Mouse (Mus musculus): ENCODE measurements around the gene Ubqlnl. TPM values are rescaled to one million over a fixed set of nuclear protein-coding genes. Genes with fewer than 3 reads are reported as not detected.

Gene Ubqlnl
- total RNA-seq (2017) = not detected in 2 replicates

GRCm38 (mm10) chr7:104150456-104150855 is at the start of gene Ubqlnl:
Ubqlnl (minus strand) TSS chr7:104150556.
- no peak for ATAC-seq (ENCODE audit: extremely low read depth, insufficient number of reproducible peaks, low FRiP score, poor library complexity, severe bottlenecking)

- ATAC-seq (ENCODE audit: extremely low read depth, insufficient number of reproducible peaks, low FRiP score, poor library complexity, severe bottlenecking) = peak; percentile 99
These were observed 49.5 kb upstream of the Ubqlnl start for GRCm38 (mm10) chr7:104199822-104200221.

DNA sequence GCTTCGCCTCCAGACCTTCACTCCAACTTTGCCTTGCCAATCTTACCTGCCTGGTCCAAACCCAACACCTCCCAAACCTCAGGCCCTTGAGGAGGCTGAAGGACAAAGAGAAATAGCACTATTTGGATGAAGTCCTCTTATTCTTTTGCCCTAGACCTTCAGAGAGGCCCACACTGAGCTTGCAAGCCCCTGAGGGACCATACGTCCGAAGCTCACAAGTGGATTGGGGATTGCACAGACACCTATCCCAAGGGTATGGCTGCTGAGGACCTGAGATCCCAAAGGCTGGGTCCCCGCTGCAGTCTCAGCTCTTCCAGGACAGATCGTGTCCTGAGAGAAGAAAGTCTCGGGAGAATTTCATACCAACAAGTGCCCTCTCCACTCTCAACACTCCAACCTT is 45.5 kb upstream of the Ubqlnl start, which contains the start of gene Olfr649:
Olfr649 (minus strand) TSS at position 101 of the 400 bp plus-strand sequence.
- no peak for ATAC-seq (ENCODE audit: extremely low read depth, insufficient number of reproducible peaks, low FRiP score, poor library complexity, severe bottlenecking)

- ATAC-seq (ENCODE audit: extremely low read depth, insufficient number of reproducible peaks, low FRiP score, poor library complexity, severe bottlenecking) = 0 out of 2 replicates have a peak, but pooled peaks have one; percentile 3
These were observed 40.9 kb upstream of the Ubqlnl start for GRCm38 (mm10) chr7:104191275-104191674.

DNA sequence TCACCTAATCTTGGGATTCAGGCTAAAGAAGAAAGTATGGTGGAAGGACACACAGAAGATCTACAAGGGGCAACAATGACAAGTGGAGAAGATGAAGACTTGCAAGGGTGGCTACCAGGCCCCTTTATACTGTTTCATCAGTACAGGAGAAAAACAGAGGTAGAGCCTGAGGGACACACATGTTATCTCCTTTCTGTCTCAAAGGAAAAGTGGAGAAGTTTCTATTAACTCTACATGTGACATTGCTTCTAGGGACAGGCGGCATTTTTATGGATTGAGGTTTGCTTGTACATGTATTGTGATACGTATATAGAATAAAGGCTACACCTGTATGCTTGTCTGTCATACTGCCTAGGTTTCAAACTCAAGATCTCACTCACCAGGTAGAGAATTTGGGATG is 32.9 kb upstream of the Ubqlnl start, which contains the start of gene Olfr648:
Olfr648 (minus strand) TSS at position 101 of the 400 bp plus-strand sequence.
- ATAC-seq (ENCODE audit: extremely low read depth, insufficient number of reproducible peaks, low FRiP score, poor library complexity, severe bottlenecking) = no peak

GRCm38 (mm10) chr7:104179074-104179473 is 28.7 kb upstream of the Ubqlnl start:
- ATAC-seq (ENCODE audit: extremely low read depth, insufficient number of reproducible peaks, low FRiP score, poor library complexity, severe bottlenecking) = no peak

- ATAC-seq (ENCODE audit: extremely low read depth, insufficient number of reproducible peaks, low FRiP score, poor library complexity, severe bottlenecking) = no peak
These were observed 28.2 kb upstream of the Ubqlnl start for GRCm38 (mm10) chr7:104178422-104179054.

DNA sequence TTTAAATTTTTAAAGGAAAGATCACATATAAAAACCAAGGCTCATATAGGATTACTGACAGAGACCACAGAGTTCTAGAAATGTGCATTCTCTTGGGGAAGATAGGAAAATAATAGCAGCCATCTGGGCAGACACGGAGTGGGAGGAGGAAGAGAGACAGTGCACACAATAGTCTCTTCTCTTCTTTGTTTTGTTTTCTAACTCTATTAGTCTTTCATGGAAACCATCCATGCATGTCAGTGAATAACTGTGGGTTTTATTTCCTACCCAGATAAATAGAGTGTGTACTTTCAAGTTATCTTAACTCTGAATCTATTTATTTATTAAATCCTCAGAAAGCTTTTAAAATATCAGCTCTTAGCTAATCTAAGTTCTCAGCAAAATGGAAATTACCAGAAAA is 24.7 kb upstream of the Ubqlnl start:
- no peak for ATAC-seq (ENCODE audit: extremely low read depth, insufficient number of reproducible peaks, low FRiP score, poor library complexity, severe bottlenecking)

DNA sequence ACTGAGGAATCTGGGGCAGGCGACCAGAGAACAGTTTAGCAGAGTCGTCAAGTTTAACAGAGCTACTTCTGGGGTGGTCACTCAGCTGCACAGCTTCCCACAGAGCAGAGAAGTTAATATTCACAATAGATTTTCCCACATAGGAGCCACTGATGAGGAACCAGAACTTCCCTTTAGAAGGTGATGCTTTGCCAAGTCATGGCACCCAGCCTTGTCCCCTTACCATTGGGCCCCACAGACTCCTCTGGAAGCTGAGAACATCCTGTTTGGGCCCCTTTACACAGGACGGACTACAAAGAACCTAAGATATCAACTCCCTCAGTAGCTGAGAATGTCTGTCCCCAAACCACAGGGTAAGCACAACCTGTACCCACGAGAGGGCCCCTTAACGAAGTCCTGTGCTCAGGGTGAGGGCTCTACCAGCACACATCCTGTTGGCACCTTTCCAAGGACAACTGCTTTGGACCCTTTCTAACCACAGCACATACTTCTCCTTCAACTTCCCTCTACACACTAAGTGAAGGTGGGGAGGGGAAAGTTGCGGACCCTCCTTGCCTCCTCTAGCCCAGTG is 19.4 kb upstream of the Ubqlnl start:
- peak; percentile 79 for ATAC-seq (ENCODE audit: extremely low read depth, insufficient number of reproducible peaks, low FRiP score, poor library complexity, severe bottlenecking)

DNA sequence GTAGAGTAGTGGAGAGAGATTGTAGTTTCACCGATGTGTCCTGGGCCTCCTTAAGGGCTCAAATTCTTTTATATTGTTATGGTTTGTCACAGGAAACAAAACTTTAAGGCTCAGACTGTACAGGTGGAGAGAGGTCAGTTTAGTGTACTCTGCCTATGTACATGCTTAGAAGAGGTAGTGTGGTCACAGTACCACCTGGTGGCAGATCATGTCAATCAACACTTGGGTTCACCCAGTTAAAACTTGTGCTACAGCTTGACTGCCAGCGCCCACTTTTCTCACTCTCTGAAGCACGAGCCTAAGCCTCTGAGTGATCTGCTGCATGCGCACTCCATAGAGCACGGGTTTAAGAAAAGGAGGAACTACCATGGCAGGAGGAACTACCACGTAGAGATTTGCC is 16.7 kb upstream of the Ubqlnl start:
- ATAC-seq (ENCODE audit: extremely low read depth, insufficient number of reproducible peaks, low FRiP score, poor library complexity, severe bottlenecking) = peak; percentile 49

DNA sequence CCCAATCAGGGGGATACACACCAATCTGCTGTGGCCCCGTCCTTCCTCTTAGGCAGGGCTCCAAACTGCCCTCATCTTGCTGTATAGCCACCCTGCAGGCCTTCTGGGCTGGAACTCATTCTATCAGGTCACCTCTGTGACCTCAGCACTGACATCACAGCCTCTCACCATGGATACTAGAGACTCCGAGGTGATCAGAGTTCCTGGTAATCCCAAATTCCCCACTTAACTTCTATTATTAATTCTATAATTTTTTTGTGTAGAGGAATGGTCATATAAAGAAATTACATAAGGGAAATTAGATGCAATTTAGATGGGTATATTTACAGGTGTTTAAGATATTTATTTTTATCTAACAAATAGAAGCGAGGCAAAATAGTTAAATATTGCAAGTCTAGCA is 7.2 kb downstream of the Ubqlnl start, which contains the start of gene Ubqln3:
Ubqln3 (minus strand) TSS at position 101 of the 400 bp plus-strand sequence.
- ATAC-seq (ENCODE audit: extremely low read depth, insufficient number of reproducible peaks, low FRiP score, poor library complexity, severe bottlenecking) = no peak

- no peak for ATAC-seq (ENCODE audit: extremely low read depth, insufficient number of reproducible peaks, low FRiP score, poor library complexity, severe bottlenecking)
These were observed 13.1 kb downstream of the Ubqlnl start, which contains the start of gene Olfr643 for GRCm38 (mm10) chr7:104137305-104137704. Olfr643 (minus strand) TSS chr7:104137405.

DNA sequence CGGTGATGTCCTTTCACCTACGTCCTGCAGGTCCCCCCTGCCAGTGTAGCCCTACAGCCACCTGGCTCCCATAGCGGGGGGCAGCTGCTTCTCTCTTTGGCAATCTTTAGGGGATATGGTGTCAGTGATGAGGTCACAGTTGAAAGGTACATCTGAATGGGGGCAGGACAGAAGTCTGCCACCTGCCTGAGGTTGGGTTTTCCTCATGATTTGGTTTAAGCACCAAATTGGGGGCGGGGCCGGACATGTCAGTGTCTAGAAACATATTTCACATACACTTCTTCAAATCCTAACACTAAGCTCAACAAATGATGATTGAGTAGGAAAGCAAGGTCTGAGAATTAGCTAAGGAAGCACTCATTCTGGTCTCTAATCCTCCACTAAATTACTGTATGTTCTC is 20.6 kb downstream of the Ubqlnl start, which contains the start of gene Ubqln5:
Ubqln5 (minus strand) TSS at position 101 of the 400 bp plus-strand sequence.
- no peak for ATAC-seq (ENCODE audit: extremely low read depth, insufficient number of reproducible peaks, low FRiP score, poor library complexity, severe bottlenecking)

- no peak for ATAC-seq (ENCODE audit: extremely low read depth, insufficient number of reproducible peaks, low FRiP score, poor library complexity, severe bottlenecking)
These were observed 45.7 kb downstream of the Ubqlnl start, which contains the start of gene Olfr646 for GRCm38 (mm10) chr7:104104757-104104972. Olfr646 (plus strand) TSS chr7:104104873.

DNA sequence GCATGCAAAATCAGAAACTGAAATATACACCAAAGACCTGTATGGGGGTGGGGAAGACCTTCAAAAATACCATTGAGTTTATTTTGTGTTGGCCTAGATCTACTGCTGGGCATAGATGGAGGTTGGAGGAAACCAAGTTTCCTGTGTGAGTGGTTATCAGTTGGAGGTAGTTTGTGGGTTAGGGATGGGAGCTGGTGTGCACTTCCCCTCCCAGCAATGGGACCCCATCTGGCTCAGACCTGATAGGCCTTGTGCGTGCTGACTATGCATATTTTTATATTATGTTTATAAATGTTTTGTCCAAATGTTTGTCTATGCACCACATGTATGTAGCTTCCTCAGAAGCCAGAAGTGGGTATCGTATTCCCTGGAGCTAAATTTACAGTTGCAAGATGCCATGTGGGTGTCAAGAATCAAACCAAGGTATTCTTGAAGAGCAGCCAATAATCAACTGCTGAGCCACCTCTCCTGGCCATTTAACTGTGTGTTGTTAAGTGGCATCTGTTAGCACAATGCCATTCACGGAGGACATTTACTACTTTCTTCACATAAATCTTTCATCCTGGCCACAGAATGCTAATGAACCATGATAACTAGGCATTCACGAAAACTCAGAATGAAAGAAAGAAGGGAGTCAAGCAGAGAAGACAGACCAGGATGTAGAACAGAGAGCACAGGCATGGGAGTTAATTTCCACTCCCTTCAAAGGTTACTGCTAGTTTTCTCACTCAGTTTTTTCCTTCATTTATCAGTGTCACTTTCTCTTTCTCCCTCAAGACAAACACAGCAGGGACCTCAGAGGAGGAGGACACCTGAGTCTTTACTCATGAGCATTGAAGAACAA is 46.2 kb downstream of the Ubqlnl start:
- no peak for ATAC-seq (ENCODE audit: extremely low read depth, insufficient number of reproducible peaks, low FRiP score, poor library complexity, severe bottlenecking)

Other genes with a start within 250 kb of the Ubqlnl start
- not detected in 2 replicates for gene Olfr65, start 247.1 kb downstream of the Ubqlnl start, total RNA-seq (2017)
- not detected in 2 replicates for gene Olfr631, start 221.7 kb downstream of the Ubqlnl start, total RNA-seq (2017)
- gene Olfr632, start 216.2 kb downstream of the Ubqlnl start, total RNA-seq (2017) = not detected in 2 replicates
- not detected in 2 replicates for gene Olfr633, start 206.1 kb downstream of the Ubqlnl start, total RNA-seq (2017)
- gene Olfr635, start 179.4 kb downstream of the Ubqlnl start, total RNA-seq (2017) = not detected in 2 replicates
- gene Olfr638, start 151.8 kb downstream of the Ubqlnl start, total RNA-seq (2017) = not detected in 2 replicates
- not detected in 2 replicates for gene Olfr639, start 133.3 kb downstream of the Ubqlnl start, total RNA-seq (2017)
- gene Olfr640, start 125.0 kb downstream of the Ubqlnl start, total RNA-seq (2017) = 0.12 TPM in 1 of 2 replicates, not detected in the other
- gene Olfr641, start 115.1 kb downstream of the Ubqlnl start, total RNA-seq (2017) = not detected in 2 replicates
- 0.12 TPM in 1 of 2 replicates, not detected in the other for gene Olfr642, start 97.9 kb downstream of the Ubqlnl start, total RNA-seq (2017)
- gene 4930516K23Rik, start 89.1 kb downstream of the Ubqlnl start, total RNA-seq (2017) = not detected in 2 replicates
- not detected in 2 replicates for gene Olfr644, start 78.7 kb downstream of the Ubqlnl start, total RNA-seq (2017)
- not detected in 2 replicates for gene Olfr645, start 65.1 kb downstream of the Ubqlnl start, total RNA-seq (2017)
- gene Olfr646, start 45.7 kb downstream of the Ubqlnl start, total RNA-seq (2017) = not detected in 2 replicates
- gene Ubqln5, start 20.7 kb downstream of the Ubqlnl start, total RNA-seq (2017) = not detected in 2 replicates
- not detected in 2 replicates for gene Olfr643, start 13.2 kb downstream of the Ubqlnl start, total RNA-seq (2017)
- gene Ubqln3, start 7.3 kb downstream of the Ubqlnl start, total RNA-seq (2017) = not detected in 2 replicates
- not detected in 2 replicates for gene Olfm5, start 14.3 kb upstream of the Ubqlnl start, total RNA-seq (2017)
- 0.12 TPM in 1 of 2 replicates, not detected in the other for gene Olfr648, start 32.8 kb upstream of the Ubqlnl start, total RNA-seq (2017)
- not detected in 2 replicates for gene Olfr649, start 45.4 kb upstream of the Ubqlnl start, total RNA-seq (2017)
- gene Trim6, start 68.2 kb upstream of the Ubqlnl start, total RNA-seq (2017) = 1.3 and 2.3 TPM in 2 replicates
- gene Trim34a, start 93.9 kb upstream of the Ubqlnl start, total RNA-seq (2017) = 202 and 211 TPM in 2 replicates
- gene Trim5, start 137.5 kb upstream of the Ubqlnl start, total RNA-seq (2017) = 71.1 and 78.2 TPM in 2 replicates
- gene Trim12a, start 164.9 kb upstream of the Ubqlnl start, total RNA-seq (2017) = 518 and 540 TPM in 2 replicates
- gene Trim34b, start 178.9 kb upstream of the Ubqlnl start, total RNA-seq (2017) = 6.8 and 7.2 TPM in 2 replicates
- 185 and 205 TPM in 2 replicates for gene Trim12c, start 202.8 kb upstream of the Ubqlnl start, total RNA-seq (2017)
- 380 and 405 TPM in 2 replicates for gene Trim30b, start 219.3 kb upstream of the Ubqlnl start, total RNA-seq (2017)

All from neutrophil, adult 5-6 weeks (primary cell).